Mouse (Mus musculus): Measurements from ENCODE around the gene C1galt1c1. TPM values are rescaled to one million over a fixed set of nuclear protein-coding genes. Genes with fewer than 3 reads are reported as not detected.

C1galt1c1 gene
- polyA plus RNA-seq, 1 experiment from 2014 or later, result 43.7 TPM

- Histone ChIP-seq H3K36me3 (ENCODE audit: control insufficient read depth, insufficient read depth, low read length) (no peaks in the 10 kb centered on the region), H3K9ac (ENCODE audit: low read length) (no peak overlapping the region), H3K27ac (ENCODE audit: low read length) (no peak overlapping the region), H3K4me2 (ENCODE audit: low read depth, low read length) (no peak overlapping the region), H3K4me3 (replicated peaks; ENCODE audit: low read length) (no peak overlapping the region), H3K4me1 (ENCODE audit: control insufficient read depth, insufficient read depth, low read length) (no peaks in the 10 kb centered on the region), H3K9me3 (replicated peaks; ENCODE audit: control insufficient read depth, low read length) (no peaks in the 10 kb centered on the region), H3K27me3 (ENCODE audit: control insufficient read depth, insufficient read depth, low read length) (no peaks in the 10 kb centered on the region)
- 53% methylated on average over 4 of the region's 4 CpGs for WGBS
- ATAC-seq (ENCODE audit: insufficient read depth, low FRiP score), result no peak
Observed at GRCm38 (mm10) chrX:38642183-38642582, 7.3 kb upstream of the C1galt1c1 start.

DNA sequence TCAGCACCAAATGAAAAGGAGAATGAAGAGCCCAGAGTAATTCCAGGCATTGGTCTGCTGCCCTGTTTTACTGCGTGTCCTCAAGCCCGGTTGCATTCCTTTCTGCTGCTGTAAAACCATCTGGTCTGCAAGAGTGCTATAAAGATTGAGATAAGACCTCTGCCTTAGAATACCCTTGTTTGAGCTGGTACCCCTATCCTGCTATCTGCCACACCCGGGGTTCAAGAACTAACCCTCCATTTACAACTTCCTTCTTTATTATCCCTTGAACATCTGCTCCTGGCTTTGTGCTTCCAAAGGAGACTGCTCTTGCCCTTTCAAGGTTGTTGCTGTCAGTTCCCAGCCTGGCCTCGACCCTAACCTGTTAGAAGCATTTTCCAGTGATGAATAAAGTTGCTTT is 6.5 kb upstream of the C1galt1c1 start:
- H3K4me3 ChIP-seq (replicated peaks; ENCODE audit: low read length), result no peak overlapping the region
- H3K36me3 ChIP-seq (ENCODE audit: control insufficient read depth, insufficient read depth, low read length), result no peaks in the 10 kb centered on the region
- no peaks in the 10 kb centered on the region for H3K9me3 ChIP-seq (replicated peaks; ENCODE audit: control insufficient read depth, low read length)
- ATAC-seq (ENCODE audit: insufficient read depth, low FRiP score), result no peak
- H3K4me2 ChIP-seq (ENCODE audit: low read depth, low read length), result no peak overlapping the region
- H3K27me3 ChIP-seq (ENCODE audit: control insufficient read depth, insufficient read depth, low read length), result no peaks in the 10 kb centered on the region
- WGBS, result 22% methylated on average over 4 of the region's 4 CpGs
- H3K27ac ChIP-seq (ENCODE audit: low read length), result no peak overlapping the region
- no peaks in the 10 kb centered on the region for H3K4me1 ChIP-seq (ENCODE audit: control insufficient read depth, insufficient read depth, low read length)
- H3K9ac ChIP-seq (ENCODE audit: low read length), result no peak overlapping the region

DNA sequence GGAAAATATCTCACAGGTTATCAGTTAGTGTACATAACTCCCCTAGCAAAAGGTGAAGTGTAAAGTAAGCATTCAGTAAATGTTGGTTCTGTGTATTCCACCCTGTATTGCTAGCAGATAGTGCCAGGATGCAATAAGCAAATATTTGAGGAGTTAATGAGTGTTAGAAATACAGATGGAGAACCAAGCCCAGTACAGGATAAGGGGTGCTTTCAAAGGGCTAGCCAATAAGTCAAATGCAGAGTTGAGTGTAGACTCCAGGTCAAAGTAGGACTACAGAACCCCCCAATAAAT is 698 bp upstream of the C1galt1c1 start:
- no peaks in the 10 kb centered on the region for H3K4me1 ChIP-seq (ENCODE audit: control insufficient read depth, insufficient read depth, low read length)
- H3K36me3 ChIP-seq (ENCODE audit: control insufficient read depth, insufficient read depth, low read length), result no peaks in the 10 kb centered on the region
- H3K9me3 ChIP-seq (replicated peaks; ENCODE audit: control insufficient read depth, low read length), result no peaks in the 10 kb centered on the region
- peak overlapping the region; percentile 84 for H3K27ac ChIP-seq (ENCODE audit: low read length)
- peak; percentile 31; the same call in 1 of the 2 replicates for ATAC-seq (ENCODE audit: insufficient read depth, low FRiP score)
- H3K9ac ChIP-seq (ENCODE audit: low read length), result peak overlapping the region; percentile 58
- no peaks in the 10 kb centered on the region for H3K27me3 ChIP-seq (ENCODE audit: control insufficient read depth, insufficient read depth, low read length)
- peak overlapping the region; percentile 58 for H3K4me2 ChIP-seq (ENCODE audit: low read depth, low read length)
- peak overlapping the region; percentile 47 for H3K4me3 ChIP-seq (replicated peaks; ENCODE audit: low read length)

GRCm38 (mm10) chrX:38600995-38601369 is 33.9 kb downstream of the C1galt1c1 start:
- peak; percentile 73; the same call in 1 of the 2 replicates for ATAC-seq (ENCODE audit: insufficient read depth, low FRiP score)
- Histone ChIP-seq H3K36me3 (ENCODE audit: control insufficient read depth, insufficient read depth, low read length) (no peaks in the 10 kb centered on the region), H3K9me3 (replicated peaks; ENCODE audit: control insufficient read depth, low read length) (no peaks in the 10 kb centered on the region), H3K27ac (ENCODE audit: low read length) (peak overlapping the region; percentile 86), H3K4me1 (ENCODE audit: control insufficient read depth, insufficient read depth, low read length) (no peaks in the 10 kb centered on the region), H3K4me3 (replicated peaks; ENCODE audit: low read length) (peak overlapping the region; percentile 56), H3K9ac (ENCODE audit: low read length) (peak overlapping the region; percentile 61), H3K27me3 (ENCODE audit: control insufficient read depth, insufficient read depth, low read length) (no peaks in the 10 kb centered on the region), H3K4me2 (ENCODE audit: low read depth, low read length) (peak overlapping the region; percentile 57)
- WGBS, result 21% methylated on average over 3 of the region's 3 CpGs

DNA sequence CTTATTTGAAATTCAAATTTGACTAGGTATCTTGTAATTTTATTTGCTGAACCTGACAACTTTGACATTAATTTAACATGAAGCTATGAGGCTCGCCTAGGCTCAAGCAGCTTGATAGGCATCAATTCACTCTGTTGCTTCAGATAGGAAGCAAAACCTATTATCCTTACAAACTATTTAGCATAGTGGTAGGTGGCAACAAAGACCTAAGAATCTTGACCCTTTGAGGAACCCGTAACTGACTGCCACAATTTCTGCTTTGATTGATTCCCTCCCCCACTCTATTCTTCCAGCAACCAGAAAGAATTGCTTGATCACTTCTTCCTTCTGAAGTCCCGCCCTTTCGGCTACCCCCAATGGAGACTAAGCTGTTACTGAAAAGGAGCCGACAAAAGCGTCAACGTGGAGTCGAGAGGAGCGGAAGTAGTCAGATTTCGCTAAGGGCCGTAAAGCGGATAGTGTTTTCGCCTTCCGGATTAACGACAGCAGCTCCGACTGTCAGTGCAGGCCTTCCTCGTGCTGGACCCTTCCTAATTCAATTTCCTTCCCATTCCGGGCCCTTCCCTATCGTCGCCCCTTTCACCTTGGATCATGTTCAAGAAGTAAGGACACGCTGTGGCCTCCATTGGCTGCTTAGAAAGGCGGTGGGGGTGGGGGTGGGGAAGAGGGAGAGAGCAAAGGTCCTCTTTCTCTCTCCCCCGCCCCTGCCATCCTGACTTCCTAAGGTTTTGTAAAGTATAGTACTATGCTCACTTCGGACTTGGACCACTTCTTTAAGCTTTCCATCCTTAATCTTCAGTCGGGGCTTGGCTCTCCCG is 34.5 kb downstream of the C1galt1c1 start, which contains the start of gene Mcts1:
Mcts1 (plus strand) TSS at position 402 of the 818 bp plus-strand sequence.
- Histone ChIP-seq H3K9me3 (replicated peaks; ENCODE audit: control insufficient read depth, low read length) (no peaks in the 10 kb centered on the region), H3K27me3 (ENCODE audit: control insufficient read depth, insufficient read depth, low read length) (no peaks in the 10 kb centered on the region), H3K27ac (ENCODE audit: low read length) (peak within 1 kb of the TSS; percentile 86), H3K36me3 (ENCODE audit: control insufficient read depth, insufficient read depth, low read length) (no peaks in the 10 kb centered on the region), H3K4me1 (ENCODE audit: control insufficient read depth, insufficient read depth, low read length) (no peaks in the 10 kb centered on the region), H3K9ac (ENCODE audit: low read length) (peak within 1 kb of the TSS; percentile 61), H3K4me2 (ENCODE audit: low read depth, low read length) (peak within 1 kb of the TSS; percentile 57), H3K4me3 (replicated peaks; ENCODE audit: low read length) (peak within 1 kb of the TSS; percentile 56)
- peak; percentile 90 for ATAC-seq (ENCODE audit: insufficient read depth, low FRiP score)
- 15% methylated on average over 26 of the region's 26 CpGs for WGBS

DNA sequence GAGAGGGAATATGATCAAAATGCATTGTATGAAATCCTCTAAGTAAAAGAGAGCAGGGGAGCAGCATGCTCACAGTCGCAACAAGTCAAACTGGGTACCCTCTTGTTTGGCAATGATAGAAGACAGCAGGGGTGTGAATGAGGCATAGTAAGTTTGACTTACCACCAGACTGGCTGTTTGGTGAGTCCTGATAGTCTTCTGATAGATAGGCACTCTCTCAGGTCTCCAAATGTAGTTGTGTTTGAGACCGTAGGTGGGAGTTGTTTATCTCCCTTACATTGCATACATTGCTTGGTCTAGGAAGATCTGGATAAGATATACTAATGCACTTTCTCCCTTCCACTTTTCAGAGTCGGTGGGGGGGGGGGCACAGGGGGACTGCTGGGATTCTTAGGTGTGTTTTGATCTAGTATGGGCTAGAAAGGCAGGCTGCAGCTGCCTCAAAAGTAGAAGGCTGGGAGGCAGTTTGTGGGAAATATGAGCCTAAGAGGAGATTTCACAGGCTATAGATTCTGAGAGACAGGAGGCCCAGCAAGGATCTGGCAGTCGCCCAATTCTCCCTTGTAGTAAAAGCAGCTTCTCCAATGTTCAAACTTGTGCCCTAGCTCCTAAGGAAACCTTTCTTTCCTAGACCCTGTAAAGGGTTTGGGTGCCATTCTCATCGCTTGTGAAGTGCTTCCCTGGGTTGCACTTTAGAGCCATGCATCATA is 41.6 kb downstream of the C1galt1c1 start:
- Histone ChIP-seq H3K27me3 (ENCODE audit: control insufficient read depth, insufficient read depth, low read length) (no peaks in the 10 kb centered on the region), H3K4me1 (ENCODE audit: control insufficient read depth, insufficient read depth, low read length) (no peaks in the 10 kb centered on the region), H3K9ac (ENCODE audit: low read length) (no peak overlapping the region), H3K27ac (ENCODE audit: low read length) (no peak overlapping the region), H3K4me3 (replicated peaks; ENCODE audit: low read length) (no peak overlapping the region), H3K4me2 (ENCODE audit: low read depth, low read length) (no peak overlapping the region), H3K9me3 (replicated peaks; ENCODE audit: control insufficient read depth, low read length) (no peaks in the 10 kb centered on the region), H3K36me3 (ENCODE audit: control insufficient read depth, insufficient read depth, low read length) (no peaks in the 10 kb centered on the region)
- no peak for ATAC-seq (ENCODE audit: insufficient read depth, low FRiP score)
- 42% methylated on average over 5 of the region's 5 CpGs for WGBS

DNA sequence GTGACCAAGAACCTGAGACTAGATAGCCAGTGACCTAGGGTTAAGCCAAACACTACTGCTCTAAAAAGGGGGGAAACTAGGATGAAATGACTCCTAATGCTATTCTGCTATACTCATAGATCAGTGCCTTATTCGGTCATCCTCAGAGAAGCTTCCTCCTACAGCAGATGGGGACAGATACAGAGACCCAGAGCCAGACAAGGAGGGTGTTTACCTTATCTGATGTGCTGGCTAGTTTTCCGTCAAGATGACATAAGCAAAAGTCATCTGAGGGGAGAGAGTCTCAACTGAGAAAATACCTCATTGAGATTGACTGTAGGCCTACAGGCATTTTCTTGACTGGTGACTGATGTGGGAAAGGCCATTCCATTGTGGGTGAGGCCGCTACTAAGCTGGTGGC is 43.1 kb downstream of the C1galt1c1 start:
- Histone ChIP-seq H3K4me2 (ENCODE audit: low read depth, low read length) (no peak overlapping the region), H3K4me3 (replicated peaks; ENCODE audit: low read length) (no peak overlapping the region), H3K4me1 (ENCODE audit: control insufficient read depth, insufficient read depth, low read length) (no peaks in the 10 kb centered on the region), H3K27me3 (ENCODE audit: control insufficient read depth, insufficient read depth, low read length) (no peaks in the 10 kb centered on the region), H3K27ac (ENCODE audit: low read length) (no peak overlapping the region), H3K36me3 (ENCODE audit: control insufficient read depth, insufficient read depth, low read length) (no peaks in the 10 kb centered on the region), H3K9ac (ENCODE audit: low read length) (no peak overlapping the region), H3K9me3 (replicated peaks; ENCODE audit: control insufficient read depth, low read length) (no peaks in the 10 kb centered on the region)
- 84% methylated on average over 3 of the region's 3 CpGs for WGBS
- no peak for ATAC-seq (ENCODE audit: insufficient read depth, low FRiP score)

DNA sequence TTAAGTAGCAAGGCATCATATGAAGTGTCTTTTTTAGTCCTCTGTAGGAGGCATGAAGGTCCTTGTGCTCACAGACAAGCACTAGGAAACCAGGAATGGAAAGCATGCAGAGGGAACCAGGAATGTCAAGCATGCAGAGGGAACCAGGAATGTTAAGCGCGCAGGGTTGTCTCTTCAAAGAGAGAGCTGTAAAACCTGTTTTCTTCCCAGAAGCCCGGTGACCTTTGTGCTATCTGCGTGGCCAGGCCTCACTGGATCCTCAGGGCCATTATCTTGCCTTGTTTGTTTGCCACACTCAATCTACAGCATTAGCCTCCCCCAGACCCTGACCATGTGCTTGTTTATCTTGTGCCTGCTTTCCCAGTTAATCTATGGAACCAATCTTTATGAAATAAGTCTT is 45.1 kb downstream of the C1galt1c1 start:
- no peaks in the 10 kb centered on the region for H3K4me1 ChIP-seq (ENCODE audit: control insufficient read depth, insufficient read depth, low read length)
- no peak overlapping the region for H3K4me3 ChIP-seq (replicated peaks; ENCODE audit: low read length)
- WGBS, result 32% methylated on average over 4 of the region's 4 CpGs
- no peaks in the 10 kb centered on the region for H3K36me3 ChIP-seq (ENCODE audit: control insufficient read depth, insufficient read depth, low read length)
- ATAC-seq (ENCODE audit: insufficient read depth, low FRiP score), result no peak
- no peak overlapping the region for H3K27ac ChIP-seq (ENCODE audit: low read length)
- H3K9ac ChIP-seq (ENCODE audit: low read length), result no peak overlapping the region
- H3K9me3 ChIP-seq (replicated peaks; ENCODE audit: control insufficient read depth, low read length), result no peaks in the 10 kb centered on the region
- H3K27me3 ChIP-seq (ENCODE audit: control insufficient read depth, insufficient read depth, low read length), result no peaks in the 10 kb centered on the region
- no peak overlapping the region for H3K4me2 ChIP-seq (ENCODE audit: low read depth, low read length)

- no peak overlapping the region for H3K9ac ChIP-seq (ENCODE audit: low read length)
- H3K36me3 ChIP-seq (ENCODE audit: control insufficient read depth, insufficient read depth, low read length), result no peaks in the 10 kb centered on the region
- H3K4me1 ChIP-seq (ENCODE audit: control insufficient read depth, insufficient read depth, low read length), result no peaks in the 10 kb centered on the region
- H3K27me3 ChIP-seq (ENCODE audit: control insufficient read depth, insufficient read depth, low read length), result no peaks in the 10 kb centered on the region
- ATAC-seq (ENCODE audit: insufficient read depth, low FRiP score), result no peak
- H3K9me3 ChIP-seq (replicated peaks; ENCODE audit: control insufficient read depth, low read length), result no peaks in the 10 kb centered on the region
- H3K27ac ChIP-seq (ENCODE audit: low read length), result no peak overlapping the region
- no peak overlapping the region for H3K4me2 ChIP-seq (ENCODE audit: low read depth, low read length)
- no peak overlapping the region for H3K4me3 ChIP-seq (replicated peaks; ENCODE audit: low read length)
Observed at GRCm38 (mm10) chrX:38583261-38583660, 51.6 kb downstream of the C1galt1c1 start.
